Mouse (Mus musculus): ENCODE results near the gene Palb2. TPM values are rescaled to one million over a fixed set of nuclear protein-coding genes. Genes with fewer than 3 reads are reported as not detected.

Palb2 gene
- polyA plus RNA-seq (2015; fragmentation: Illumina TruSeq; extraction: RNeasy Lipid Tissue Mini Kit (QIAGEN cat#74804); ENCODE audit: insufficient read depth, low read depth, low replicate concordance): not detected

DNA sequence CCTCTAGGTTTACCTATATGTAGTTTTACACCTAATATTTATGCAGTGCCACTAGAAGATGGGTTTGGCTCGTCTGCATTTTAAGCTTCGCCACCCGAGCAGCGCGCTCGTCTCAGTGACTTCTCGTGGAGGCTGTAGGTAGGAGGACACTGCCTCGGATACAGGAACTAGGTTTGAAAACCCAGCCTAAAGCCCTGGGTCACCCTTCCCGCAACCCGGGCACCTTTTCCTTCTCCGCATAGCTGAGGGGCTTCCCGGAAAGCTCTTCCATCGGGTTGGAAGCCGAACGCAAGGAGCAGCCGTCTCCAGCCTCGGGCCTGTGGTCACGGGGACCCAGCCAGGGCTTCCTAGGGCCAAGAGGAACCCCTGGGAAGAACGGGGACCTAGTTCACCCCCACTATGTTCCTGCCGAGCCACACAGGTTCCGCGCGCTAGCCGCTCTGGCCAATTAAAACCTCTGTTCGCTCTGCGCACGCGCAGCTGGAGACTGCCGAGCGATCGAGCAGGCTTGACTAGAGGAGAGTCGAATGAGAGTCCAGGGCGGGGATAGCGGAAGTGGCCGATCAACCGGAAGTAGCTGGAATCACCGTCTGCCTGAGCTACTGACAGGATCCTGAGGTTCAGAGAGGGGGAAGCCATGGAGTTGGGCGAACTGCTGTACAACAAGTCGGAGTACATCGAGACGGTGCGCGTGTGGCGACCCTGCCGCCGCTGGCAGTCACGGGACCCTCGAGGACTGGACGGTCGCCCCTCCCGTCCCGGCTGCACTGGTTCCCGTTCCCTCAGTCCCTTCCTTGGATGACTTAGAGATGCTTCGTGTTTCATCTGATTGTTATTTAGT lies at the start of gene Palb2, which contains the start of gene Dctn5:
Gene Palb2 (minus strand): TSS at position 489 of the 841 bp plus-strand sequence.
Gene Dctn5 (plus strand): TSS at position 545 of the 841 bp plus-strand sequence.

DNA sequence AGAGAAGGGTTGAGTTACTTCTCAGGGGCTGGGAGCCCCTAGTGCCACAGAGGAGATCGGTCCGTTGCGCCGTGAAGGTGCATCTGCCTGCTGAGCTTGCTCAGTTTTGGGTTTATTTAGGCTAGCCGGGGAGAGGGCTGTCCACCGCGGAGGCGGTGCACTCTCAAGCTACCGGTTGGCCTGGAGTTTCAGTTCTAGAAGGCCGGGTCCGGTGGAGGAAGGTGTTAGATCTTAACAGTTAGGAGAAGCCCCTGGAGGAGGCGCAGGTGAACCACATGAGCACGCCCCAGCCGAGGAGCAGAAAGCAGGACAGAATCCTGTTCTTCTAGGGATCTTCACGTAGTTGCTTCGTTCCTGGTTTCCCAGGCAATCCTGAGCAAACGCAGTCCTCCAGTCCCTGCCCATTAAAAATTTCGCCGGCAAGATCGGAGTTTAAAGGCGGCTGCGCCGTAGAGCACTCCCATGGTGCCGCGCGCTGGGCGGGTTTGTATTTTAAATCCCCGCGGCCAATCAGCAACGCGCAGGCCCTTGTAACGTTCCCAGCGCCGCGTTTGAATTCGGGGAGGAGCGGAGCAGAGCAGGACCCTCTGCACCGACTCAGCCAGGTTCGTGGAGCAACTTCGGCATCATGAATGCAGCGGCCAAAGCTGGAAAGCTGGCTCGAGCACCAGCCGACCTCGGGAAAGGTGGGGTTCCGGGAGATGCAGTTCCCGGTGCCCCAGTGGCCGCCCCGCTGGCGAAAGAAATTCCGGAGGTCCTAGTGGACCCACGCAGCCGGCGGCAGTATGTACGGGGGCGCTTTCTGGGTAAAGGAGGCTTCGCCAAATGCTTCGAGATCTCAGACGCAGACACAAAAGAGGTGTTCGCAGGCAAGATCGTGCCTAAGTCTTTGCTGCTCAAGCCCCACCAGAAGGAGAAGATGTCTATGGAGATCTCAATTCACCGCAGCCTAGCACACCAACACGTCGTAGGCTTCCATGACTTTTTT lies 26.4 kb upstream of the Palb2 start, which contains the start of gene Plk1:
Gene Plk1 (plus strand): TSS at position 525 of the 988 bp plus-strand sequence.

DNA sequence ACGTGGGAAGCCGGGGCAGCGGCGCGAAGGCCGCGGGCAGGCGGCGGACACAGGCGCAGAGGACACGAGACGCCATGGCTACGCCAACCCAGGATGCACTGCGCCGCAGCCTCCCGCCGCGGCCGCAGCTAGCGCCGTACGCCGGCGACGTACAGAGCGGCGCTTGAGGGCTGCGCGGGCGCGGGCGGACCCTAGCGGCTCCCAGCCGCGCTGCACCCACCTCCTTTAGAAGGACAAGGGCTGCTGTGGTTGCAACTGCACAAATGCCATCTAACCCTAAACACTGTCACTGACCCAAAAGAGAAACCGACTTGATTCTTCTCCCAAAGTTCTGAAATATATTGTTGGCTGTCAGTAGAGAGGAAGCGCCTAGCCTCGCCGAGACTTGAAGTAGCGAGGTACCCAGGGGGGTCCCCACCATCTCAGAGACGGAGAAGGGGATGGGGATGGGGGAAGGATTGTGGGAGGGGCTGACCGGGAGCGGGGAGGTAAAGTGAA lies 31.0 kb downstream of the Palb2 start, which contains the start of gene Ndufab1:
Gene Ndufab1 (minus strand): TSS at position 140 of the 498 bp plus-strand sequence.

DNA sequence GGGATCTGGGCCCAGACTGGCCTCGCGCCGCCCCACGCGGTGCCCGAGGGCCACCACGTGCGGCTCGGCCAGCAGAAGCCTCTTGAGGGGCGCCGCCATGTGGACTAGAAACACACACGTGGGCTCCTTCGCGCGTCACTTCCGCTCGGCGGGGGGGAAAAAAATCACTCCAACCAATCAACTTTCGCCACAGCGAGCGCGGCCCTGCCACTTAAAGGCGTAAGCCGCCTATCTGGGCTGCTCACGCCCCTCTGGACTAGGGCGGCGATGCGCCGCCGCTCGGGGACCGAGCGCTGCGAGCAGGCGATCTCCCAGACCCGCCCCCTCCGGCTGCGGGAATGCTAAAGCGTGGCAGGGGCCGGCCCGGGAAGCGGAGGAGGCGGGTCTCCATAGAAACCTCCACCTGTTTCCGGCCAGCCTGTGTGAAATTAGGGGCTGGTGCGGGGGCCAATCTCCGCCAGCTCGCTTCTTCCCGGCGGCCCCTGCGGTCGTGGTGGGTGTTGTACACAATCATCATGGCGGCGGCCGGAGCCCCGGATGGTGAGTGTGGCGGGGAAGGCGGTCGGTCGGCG lies 65.8 kb downstream of the Palb2 start, which contains the start of the genes Ubfd1 and Ears2:
Gene Ubfd1 (plus strand): TSS at position 231 of the 572 bp plus-strand sequence.
Gene Ears2 (minus strand): TSS at position 319 of the 572 bp plus-strand sequence.

Other genes starting within 250 kb of the Palb2 start
- 4.7 TPM for gene Cog7, start 151.3 kb downstream of the Palb2 start, polyA plus RNA-seq (2015; fragmentation: Illumina TruSeq; extraction: RNeasy Lipid Tissue Mini Kit (QIAGEN cat#74804); ENCODE audit: insufficient read depth, low read depth, low replicate concordance)
- gene Gga2, start 111.8 kb downstream of the Palb2 start, polyA plus RNA-seq (2015; fragmentation: Illumina TruSeq; extraction: RNeasy Lipid Tissue Mini Kit (QIAGEN cat#74804); ENCODE audit: insufficient read depth, low read depth, low replicate concordance): 11.6 TPM
- gene Ubfd1, start 65.8 kb downstream of the Palb2 start, polyA plus RNA-seq (2015; fragmentation: Illumina TruSeq; extraction: RNeasy Lipid Tissue Mini Kit (QIAGEN cat#74804); ENCODE audit: insufficient read depth, low read depth, low replicate concordance): 6.2 TPM
- 3.0 TPM for gene Ears2, start 65.7 kb downstream of the Palb2 start, polyA plus RNA-seq (2015; fragmentation: Illumina TruSeq; extraction: RNeasy Lipid Tissue Mini Kit (QIAGEN cat#74804); ENCODE audit: insufficient read depth, low read depth, low replicate concordance)
- gene Ndufab1, start 31.1 kb downstream of the Palb2 start, polyA plus RNA-seq (2015; fragmentation: Illumina TruSeq; extraction: RNeasy Lipid Tissue Mini Kit (QIAGEN cat#74804); ENCODE audit: insufficient read depth, low read depth, low replicate concordance): 46.9 TPM
- 29.8 TPM for gene Dctn5, start 56 bp upstream of the Palb2 start, polyA plus RNA-seq (2015; fragmentation: Illumina TruSeq; extraction: RNeasy Lipid Tissue Mini Kit (QIAGEN cat#74804); ENCODE audit: insufficient read depth, low read depth, low replicate concordance)
- not detected for gene Plk1, start 26.5 kb upstream of the Palb2 start, polyA plus RNA-seq (2015; fragmentation: Illumina TruSeq; extraction: RNeasy Lipid Tissue Mini Kit (QIAGEN cat#74804); ENCODE audit: insufficient read depth, low read depth, low replicate concordance)
- gene Ern2, start 53.2 kb upstream of the Palb2 start, polyA plus RNA-seq (2015; fragmentation: Illumina TruSeq; extraction: RNeasy Lipid Tissue Mini Kit (QIAGEN cat#74804); ENCODE audit: insufficient read depth, low read depth, low replicate concordance): not detected
- gene Chp2, start 86.5 kb upstream of the Palb2 start, polyA plus RNA-seq (2015; fragmentation: Illumina TruSeq; extraction: RNeasy Lipid Tissue Mini Kit (QIAGEN cat#74804); ENCODE audit: insufficient read depth, low read depth, low replicate concordance): 5.2 TPM
- 3.1 TPM for gene Prkcb, start 155.8 kb upstream of the Palb2 start, polyA plus RNA-seq (2015; fragmentation: Illumina TruSeq; extraction: RNeasy Lipid Tissue Mini Kit (QIAGEN cat#74804); ENCODE audit: insufficient read depth, low read depth, low replicate concordance)